Comparison of ENCODE assay signal across 1 mouse cellular context in the genomic region with DNA sequence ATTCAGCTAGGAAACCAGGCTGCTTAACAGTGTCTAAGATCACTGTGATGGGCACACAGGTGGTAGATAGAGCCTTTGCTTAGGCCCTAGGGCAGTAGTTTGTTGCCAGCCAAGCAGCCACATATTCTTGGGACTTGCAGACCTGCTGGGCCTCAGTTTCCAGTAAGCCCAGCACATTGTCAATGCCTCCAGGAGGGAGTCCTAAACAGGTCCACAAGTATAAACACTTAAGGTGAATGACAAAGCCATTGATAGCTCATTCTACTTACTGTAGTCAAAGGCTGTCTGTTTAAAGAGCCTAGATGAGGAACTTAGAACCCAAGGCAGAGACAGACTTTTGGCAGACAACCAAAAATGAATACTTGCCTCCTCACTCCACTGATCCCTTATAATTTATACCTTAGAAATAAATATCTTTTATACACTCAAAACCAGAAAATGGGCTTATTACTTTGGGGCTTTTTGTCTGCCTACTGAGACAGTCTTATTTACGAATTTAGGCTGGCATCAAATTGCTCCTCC.
TF ChIP-seq lines count a peak whose summit lies in the region.

No protein-coding gene starts in this region.

TF ChIP-seq in MEL, 35 proteins besides CTCF, POLR2A, EP300 and RAD21 (continued from another document):
- no peak for TF ChIP-seq MAZ (IDR thresholded peaks at IDR 0.05; ENCODE audit: low read depth, low read length)
- no peak for TF ChIP-seq USF1 (IDR thresholded peaks at IDR 0.05; ENCODE audit: low read depth, low read length)
- TF ChIP-seq CHD1 (IDR thresholded peaks at IDR 0.05; ENCODE audit: low read depth, low read length): no peak
- no peak for TF ChIP-seq NRF1 (IDR thresholded peaks at IDR 0.05; ENCODE audit: insufficient read depth, low read depth, low read length, poor library complexity, severe bottlenecking)
- no peak for TF ChIP-seq POLR2AphosphoS5 (IDR thresholded peaks at IDR 0.05; ENCODE audit: borderline replicate concordance, low read depth, low read length)
- TF ChIP-seq ZNF384 (IDR thresholded peaks at IDR 0.05; ENCODE audit: low read depth, low read length): no peak
- no peak for TF ChIP-seq ETS1 (IDR thresholded peaks at IDR 0.05; ENCODE audit: low read depth, low read length)
- no peak for TF ChIP-seq E2F4 (IDR thresholded peaks at IDR 0.05; ENCODE audit: borderline replicate concordance, low read depth, low read length)
- TF ChIP-seq ZMIZ1 (IDR thresholded peaks at IDR 0.05; ENCODE audit: low read depth, low read length): no peak
- no peak for TF ChIP-seq KAT2A (conservative IDR thresholded peaks at IDR 0.05; ENCODE audit: low read depth, low read length)
- no peak for TF ChIP-seq UBTF (IDR thresholded peaks at IDR 0.05; ENCODE audit: borderline replicate concordance, insufficient read depth, low read depth, low read length)
- no peak for TF ChIP-seq GATA1 (IDR thresholded peaks at IDR 0.05; ENCODE audit: low read depth, low read length)
- TF ChIP-seq ELF1 (IDR thresholded peaks at IDR 0.05; ENCODE audit: low read depth, low read length): no peak
- TF ChIP-seq TCF12 (IDR thresholded peaks at IDR 0.05; ENCODE audit: low read depth, low read length): no peak
